Mouse (Mus musculus) midbrain, embryonic 11.5 days (tissue): ENCODE data around the gene Adamts3. TPM values are rescaled to one million over a fixed set of nuclear protein-coding genes. Genes with fewer than 3 reads are reported as not detected.

ENCODE experiments used
- ATAC-seq: fragments of 200-750 bp; cut with Nextera tagmentation; 2 replicates; pipeline ENCODE4 v1.8.0; 2017; ENCODE audit warnings: moderate TSS enrichment, moderate library complexity; ENCODE audit not compliant: low FRiP score
- DNase-seq: peaks from one replicate; pipeline ENCODE4 v3.0.0; 2015; ENCODE audit warnings: low spot score; ENCODE audit errors: missing footprints
- H3K27ac ChIP-seq: fragments of 300-500 bp; sonication (generic); 2 replicates; pipeline ENCODE4 v1.5.1; 2014; ENCODE audit warnings: low read depth, low read length
- H3K27me3 ChIP-seq: fragments of 300-500 bp; sonication (generic); 2 replicates; pipeline ENCODE4 v1.6.1; 2014; ENCODE audit warnings: mild to moderate bottlenecking, low read length, moderate library complexity, mixed read lengths; ENCODE audit not compliant: control insufficient read depth, insufficient read depth
- H3K36me3 ChIP-seq: fragments of 300-500 bp; sonication (generic); 2 replicates; pipeline ENCODE4 v1.6.1; 2014; ENCODE audit warnings: mild to moderate bottlenecking, low read length, moderate library complexity, mixed read lengths; ENCODE audit not compliant: control insufficient read depth, insufficient read depth
- H3K4me1 ChIP-seq: fragments of 300-500 bp; sonication (generic); 2 replicates; pipeline ENCODE4 v1.6.1; 2014; ENCODE audit warnings: low read length; ENCODE audit not compliant: control insufficient read depth, insufficient read depth
- H3K4me2 ChIP-seq: fragments of 300-500 bp; sonication (generic); 2 replicates; pipeline ENCODE4 v1.6.1; 2014; ENCODE audit warnings: mild to moderate bottlenecking, moderate library complexity
- H3K4me3 ChIP-seq: fragments of 300-500 bp; sonication (generic); 2 replicates; pipeline ENCODE4 v1.5.1; 2014; ENCODE audit warnings: low read depth, low read length
- H3K9ac ChIP-seq: fragments of 300-500 bp; sonication (generic); 2 replicates; pipeline ENCODE4 v1.6.1; 2014; ENCODE audit warnings: low read length
- H3K9me3 ChIP-seq: fragments of 300-500 bp; sonication (generic); 2 replicates; pipeline ENCODE4 v1.6.1; 2016; ENCODE audit warnings: low read length; ENCODE audit not compliant: control insufficient read depth
- WGBS: fragments of 180-500 bp; shearing (Covaris S2); extraction: QIAGEN DNeasy Blood & Tissue Kit; methylation state at CpG from one replicate; pipeline ENCODE4 v1.1.7; 2014; 5-methylcytosine and 5-hydroxymethylcytosine counted together
- polyA plus RNA-seq: library from polyadenylated mRNA; unstranded; fragments of >200 nt; fragmentation: Nextera tagmentation; extraction: Ambion mirVana; gene quantifications from 2 replicates; pipeline ENCODE4 v1.2.1, GENCODE M21; 2014

Gene Adamts3
- polyA plus RNA-seq, result 4.5 and 4.9 TPM in 2 replicates

DNA sequence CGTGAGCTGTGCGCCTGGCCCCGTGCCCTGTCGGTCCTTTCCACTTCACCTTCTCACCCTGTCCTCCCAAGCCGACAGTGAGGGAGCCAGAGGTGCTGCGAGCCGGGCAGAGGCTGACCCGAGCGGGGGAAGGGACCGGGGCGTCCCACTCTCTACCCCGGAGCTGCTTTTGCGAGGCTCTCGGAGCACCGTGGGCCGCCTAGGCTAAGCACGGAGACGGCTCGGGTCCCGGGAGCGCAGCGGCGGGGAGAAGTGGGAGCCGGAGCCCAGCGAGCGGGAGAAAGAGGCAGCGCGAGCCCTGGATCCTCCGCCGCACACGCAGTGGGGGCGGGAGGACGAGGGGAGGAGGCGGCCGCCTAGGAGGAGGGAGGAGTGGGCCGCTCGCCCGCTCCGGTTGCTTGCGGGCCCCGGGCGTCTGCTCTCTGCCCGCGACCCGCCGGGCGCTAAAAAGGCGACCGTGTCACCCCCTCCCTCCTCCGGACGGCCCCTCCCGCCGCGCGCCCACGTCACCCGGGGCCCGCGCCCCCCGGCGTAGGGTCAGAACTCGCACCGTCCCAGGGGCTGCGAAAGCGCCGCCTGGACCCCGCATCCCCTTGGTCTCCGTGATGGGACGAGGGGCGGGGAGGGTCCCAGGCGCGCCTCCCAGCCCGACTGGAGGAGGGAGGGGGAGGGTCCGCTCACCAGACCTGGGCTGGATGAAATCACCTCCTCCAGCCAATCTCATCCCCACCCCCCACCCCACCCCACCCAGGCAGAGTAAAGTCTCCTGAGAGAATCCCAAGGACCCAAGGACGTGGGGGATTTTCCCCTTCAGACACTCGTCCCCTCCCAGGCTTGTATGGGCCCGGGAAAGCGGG, at the start of gene Adamts3:
TSS of gene Adamts3 (minus strand) at position 284 of the 857 bp plus-strand sequence.
- peaks cover 3% of the 10 kb centered on the region; the same call in 1 of the 2 replicates for H3K9me3 ChIP-seq
- peak within 1 kb of the TSS; percentile 99 for H3K4me2 ChIP-seq
- no peaks in the 10 kb centered on the region for H3K36me3 ChIP-seq
- peak within 1 kb of the TSS; percentile 71 for H3K4me3 ChIP-seq
- under 1% methylated on average over 56 of the region's 78 CpGs for WGBS
- H3K27me3 ChIP-seq, result peaks cover 2% of the 10 kb centered on the region; the same call in 1 of the 2 replicates
- peaks cover 12% of the 10 kb centered on the region; the same call in 1 of the 2 replicates for H3K4me1 ChIP-seq
- peak within 1 kb of the TSS; percentile 75 for H3K9ac ChIP-seq
- H3K27ac ChIP-seq, result no peak within 1 kb of the TSS
- peak; percentile 96 for DNase-seq
- ATAC-seq, result peak; percentile 92

DNA sequence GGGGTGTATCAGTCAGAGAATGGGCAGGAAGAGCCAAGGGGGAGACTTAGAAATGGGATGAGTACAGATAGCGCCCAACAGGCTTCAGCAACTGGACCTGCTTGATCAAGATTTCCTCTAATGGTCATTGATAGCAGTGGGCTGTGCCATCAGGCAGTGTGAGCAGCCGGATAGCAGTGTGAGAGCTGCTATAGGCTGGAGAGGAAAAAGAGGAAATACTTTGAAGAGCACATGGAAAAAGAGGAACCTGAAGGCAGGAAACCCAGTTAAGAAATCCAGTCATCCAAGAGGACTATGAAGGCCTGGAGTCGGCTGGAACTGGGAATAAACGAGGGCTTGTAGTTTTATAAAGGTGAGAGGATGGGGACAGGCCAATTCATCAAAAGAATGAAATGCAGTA, 48.4 kb upstream of the Adamts3 start:
- no peaks in the 10 kb centered on the region for H3K9me3 ChIP-seq
- H3K27ac ChIP-seq, result no peak overlapping the region
- H3K4me3 ChIP-seq, result no peak overlapping the region
- no peak overlapping the region for H3K9ac ChIP-seq
- WGBS, result 90% methylated on average over 4 of the region's 4 CpGs
- ATAC-seq (no peak), DNase-seq (no peak)
- H3K4me2 ChIP-seq, result no peak overlapping the region
- H3K36me3 ChIP-seq, result no peaks in the 10 kb centered on the region
- no peaks in the 10 kb centered on the region for H3K4me1 ChIP-seq
- H3K27me3 ChIP-seq, result no peaks in the 10 kb centered on the region

DNA sequence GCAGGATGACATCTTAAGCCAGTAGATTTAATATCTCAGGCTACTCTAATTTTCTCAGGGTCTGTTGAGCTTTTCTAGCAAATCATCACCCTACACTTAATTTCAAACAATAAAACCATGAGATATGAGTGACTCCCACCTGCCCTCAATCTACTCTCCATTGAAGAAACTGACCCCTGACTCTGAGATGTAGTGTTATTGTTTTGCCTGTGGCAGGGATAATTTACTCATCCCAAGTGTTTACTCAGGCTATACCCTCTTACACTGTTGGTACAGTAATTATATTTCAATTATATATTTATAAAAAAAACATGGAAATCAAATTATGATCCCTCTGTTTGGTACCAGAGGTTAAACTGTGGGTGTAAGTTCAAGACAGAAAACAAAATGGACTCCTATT, 29.2 kb upstream of the Adamts3 start:
- no peak overlapping the region for H3K4me2 ChIP-seq
- peaks cover 5% of the 10 kb centered on the region for H3K4me1 ChIP-seq
- H3K9ac ChIP-seq, result no peak overlapping the region
- no peak overlapping the region for H3K27ac ChIP-seq
- no peak for DNase-seq
- no peaks in the 10 kb centered on the region for H3K36me3 ChIP-seq
- no peaks in the 10 kb centered on the region for H3K9me3 ChIP-seq
- peak; percentile 38; the same call in 1 of the 2 replicates for ATAC-seq
- H3K27me3 ChIP-seq, result no peaks in the 10 kb centered on the region
- H3K4me3 ChIP-seq, result no peak overlapping the region

DNA sequence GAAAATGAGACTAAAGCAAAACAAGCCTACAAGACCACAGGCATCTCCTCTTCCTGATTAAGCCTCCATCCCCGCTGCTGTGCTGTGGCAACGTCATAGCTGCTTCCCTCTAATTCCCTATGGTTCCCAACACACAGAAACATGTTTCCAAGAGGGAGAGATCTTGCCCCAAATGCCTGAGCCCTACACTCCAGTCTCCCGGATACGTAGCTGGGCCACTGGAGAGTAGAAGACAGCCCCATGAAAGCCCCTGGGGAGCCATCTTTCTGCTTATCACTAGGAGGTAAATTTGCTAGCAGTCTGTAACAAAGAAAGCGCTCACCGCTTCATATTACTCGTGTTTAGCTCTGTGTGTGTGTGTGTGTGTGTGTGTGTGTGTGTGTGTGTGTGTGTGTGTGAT, 28.8 kb upstream of the Adamts3 start:
- ATAC-seq (peak; percentile 69), DNase-seq (peak; percentile 87)
- no peak overlapping the region for H3K4me3 ChIP-seq
- WGBS, result 31% methylated on average over 7 of the region's 7 CpGs
- H3K9me3 ChIP-seq, result no peaks in the 10 kb centered on the region
- no peak overlapping the region for H3K9ac ChIP-seq
- no peak overlapping the region for H3K4me2 ChIP-seq
- H3K4me1 ChIP-seq, result peaks cover 9% of the 10 kb centered on the region
- no peak overlapping the region for H3K27ac ChIP-seq
- no peaks in the 10 kb centered on the region for H3K27me3 ChIP-seq
- no peaks in the 10 kb centered on the region for H3K36me3 ChIP-seq

DNA sequence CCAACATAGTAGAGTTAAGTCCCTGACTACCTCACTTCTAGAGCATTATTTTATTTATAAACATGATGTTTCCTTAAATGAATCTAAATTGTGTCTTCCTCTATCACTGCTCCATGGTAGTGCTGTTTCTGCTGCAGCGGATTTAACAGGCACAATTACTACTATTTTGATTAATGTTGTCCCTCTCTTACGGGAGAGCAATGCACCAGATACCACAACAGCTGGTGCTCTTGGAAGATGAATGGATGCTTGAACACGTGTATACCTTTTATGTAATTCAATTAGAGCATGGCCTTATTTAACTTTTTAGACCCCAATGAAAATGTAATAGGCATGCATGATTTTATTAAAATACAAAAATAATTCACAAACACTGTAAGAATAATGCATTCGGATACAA, 28.4 kb upstream of the Adamts3 start:
- no peak for DNase-seq
- no peak overlapping the region for H3K27ac ChIP-seq
- H3K36me3 ChIP-seq, result no peaks in the 10 kb centered on the region
- H3K9me3 ChIP-seq, result no peaks in the 10 kb centered on the region
- no peak overlapping the region for H3K4me2 ChIP-seq
- no peak overlapping the region for H3K4me3 ChIP-seq
- ATAC-seq, result no peak
- no peaks in the 10 kb centered on the region for H3K27me3 ChIP-seq
- peaks cover 13% of the 10 kb centered on the region for H3K4me1 ChIP-seq
- 80% methylated on average over 4 of the region's 4 CpGs for WGBS
- H3K9ac ChIP-seq, result no peak overlapping the region

DNA sequence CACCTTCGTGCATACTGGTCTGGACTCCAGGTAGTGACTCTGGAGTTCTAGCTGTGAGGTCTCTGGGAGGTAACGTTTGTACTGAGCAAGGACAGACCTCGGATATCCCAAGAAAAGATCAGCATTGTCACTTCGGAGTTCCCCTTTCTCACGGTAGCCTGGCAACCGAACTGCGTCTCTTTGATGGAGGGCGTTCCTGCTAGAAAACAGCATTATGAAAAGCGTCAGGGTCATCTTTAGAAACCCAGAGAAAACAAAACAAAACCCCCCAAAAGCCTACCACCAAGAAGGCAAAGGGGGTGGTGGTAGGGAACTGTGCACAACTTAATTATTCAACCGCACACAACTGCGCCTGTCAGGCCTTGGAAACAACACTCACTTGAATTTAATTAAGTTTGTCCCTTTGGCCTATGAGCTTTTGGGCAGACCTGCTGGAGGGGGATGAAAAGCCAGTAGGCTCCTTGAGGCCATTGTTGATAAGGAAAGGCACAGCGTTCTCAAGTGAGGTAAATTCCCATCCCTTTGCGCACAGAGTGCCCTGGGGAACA, 23.8 kb upstream of the Adamts3 start:
- no peaks in the 10 kb centered on the region for H3K27me3 ChIP-seq
- ATAC-seq, result peak; percentile 78
- H3K27ac ChIP-seq, result no peak overlapping the region
- no peak overlapping the region for H3K4me3 ChIP-seq
- no peaks in the 10 kb centered on the region for H3K36me3 ChIP-seq
- peaks cover 13% of the 10 kb centered on the region for H3K4me1 ChIP-seq
- no peaks in the 10 kb centered on the region for H3K9me3 ChIP-seq
- peak; percentile 86 for DNase-seq
- H3K4me2 ChIP-seq, result peak overlapping the region; percentile 15; the same call in 1 of the 2 replicates
- H3K9ac ChIP-seq, result no peak overlapping the region
- WGBS, result 13% methylated on average over 13 of the region's 13 CpGs

DNA sequence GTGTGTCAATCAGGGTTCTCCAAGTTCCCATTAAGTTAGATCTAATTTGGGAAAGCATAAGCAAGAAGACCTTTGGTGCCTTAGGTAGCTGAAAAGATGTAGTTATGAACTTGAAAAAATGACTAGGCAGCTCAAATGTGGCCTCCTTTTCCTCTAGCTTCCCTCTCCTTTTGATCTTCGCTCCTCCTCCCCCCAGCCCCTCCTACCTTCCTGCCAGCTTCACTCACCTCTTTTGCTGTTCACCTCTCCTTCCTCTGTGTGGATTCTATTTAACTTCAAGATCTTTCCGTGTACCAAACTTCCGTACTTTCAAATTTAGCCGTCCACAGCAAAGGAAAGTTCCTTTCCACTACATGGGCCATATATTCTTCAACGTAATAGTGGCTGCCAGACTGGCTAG, 17.9 kb upstream of the Adamts3 start:
- H3K4me1 ChIP-seq, result no peaks in the 10 kb centered on the region
- no peak overlapping the region for H3K4me2 ChIP-seq
- 87% methylated on average over 5 of the region's 5 CpGs for WGBS
- no peaks in the 10 kb centered on the region for H3K36me3 ChIP-seq
- no peak overlapping the region for H3K27ac ChIP-seq
- no peak overlapping the region for H3K9ac ChIP-seq
- H3K4me3 ChIP-seq, result no peak overlapping the region
- no peaks in the 10 kb centered on the region for H3K9me3 ChIP-seq
- H3K27me3 ChIP-seq, result no peaks in the 10 kb centered on the region
- no peak for DNase-seq
- no peak for ATAC-seq

DNA sequence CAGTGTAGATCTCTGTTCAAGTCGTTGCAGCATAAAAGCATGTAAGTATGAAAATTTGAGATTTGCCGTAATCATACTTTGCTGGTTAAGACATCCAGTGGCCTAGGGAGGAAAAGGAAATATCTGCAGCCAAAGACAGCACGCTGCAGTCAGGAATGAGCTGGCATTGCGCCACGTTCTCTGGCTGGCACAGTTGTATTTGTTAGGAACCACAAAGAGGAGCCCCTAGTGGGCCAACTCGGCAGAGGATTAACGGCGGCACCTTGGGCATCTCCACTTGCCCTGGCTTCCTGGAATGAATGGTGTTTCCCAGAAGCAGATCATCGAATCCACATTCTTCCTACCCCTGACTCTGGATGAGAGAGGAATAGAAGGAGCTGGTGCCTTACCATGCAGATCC, 14.4 kb upstream of the Adamts3 start:
- no peak overlapping the region for H3K4me3 ChIP-seq
- WGBS, result 79% methylated on average over 9 of the region's 9 CpGs
- ATAC-seq, result no peak
- no peaks in the 10 kb centered on the region for H3K9me3 ChIP-seq
- H3K27ac ChIP-seq, result no peak overlapping the region
- H3K27me3 ChIP-seq, result no peaks in the 10 kb centered on the region
- no peaks in the 10 kb centered on the region for H3K36me3 ChIP-seq
- H3K4me2 ChIP-seq, result no peak overlapping the region
- H3K9ac ChIP-seq, result no peak overlapping the region
- no peak for DNase-seq
- no peaks in the 10 kb centered on the region for H3K4me1 ChIP-seq

DNA sequence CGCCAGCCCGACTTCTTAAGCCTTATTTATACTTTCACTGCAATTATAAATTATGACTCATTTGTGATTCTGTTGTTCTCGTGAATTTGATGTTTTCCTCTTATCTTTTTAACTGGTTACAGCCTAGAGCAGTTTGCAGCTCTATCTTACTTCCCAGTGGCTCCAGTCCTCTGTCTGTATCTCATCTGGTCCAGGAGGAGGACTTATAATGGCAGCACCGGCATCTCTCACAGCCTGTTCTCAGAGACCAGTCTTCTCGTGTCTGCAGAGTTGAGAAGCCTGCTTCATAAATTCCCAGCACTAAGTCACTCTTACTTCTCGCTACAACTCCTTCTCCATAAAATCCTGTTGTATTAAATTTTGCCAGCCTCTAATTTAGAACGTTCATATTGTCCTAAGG, 12.4 kb upstream of the Adamts3 start:
- no peak overlapping the region for H3K4me3 ChIP-seq
- no peaks in the 10 kb centered on the region for H3K9me3 ChIP-seq
- no peaks in the 10 kb centered on the region for H3K4me1 ChIP-seq
- 86% methylated on average over 7 of the region's 7 CpGs for WGBS
- no peak for DNase-seq
- H3K9ac ChIP-seq, result no peak overlapping the region
- no peak for ATAC-seq
- no peaks in the 10 kb centered on the region for H3K27me3 ChIP-seq
- H3K4me2 ChIP-seq, result no peak overlapping the region
- H3K36me3 ChIP-seq, result no peaks in the 10 kb centered on the region
- no peak overlapping the region for H3K27ac ChIP-seq
